Mouse (Mus musculus) heart, postnatal 0 days (tissue): Measurements from ENCODE around the gene Ago3.

Experiments used
- CTCF ChIP-seq: IDR thresholded peaks from 2 replicates; pipeline ENCODE4 v1.5.1; 2016; ENCODE audit warnings: antibody characterized with exemption, control low read depth, low read depth
- EP300 ChIP-seq: IDR thresholded peaks from 2 replicates; pipeline ENCODE4 v1.6.1; 2016; ENCODE audit warnings: antibody characterized with exemption, low read depth

DNA sequence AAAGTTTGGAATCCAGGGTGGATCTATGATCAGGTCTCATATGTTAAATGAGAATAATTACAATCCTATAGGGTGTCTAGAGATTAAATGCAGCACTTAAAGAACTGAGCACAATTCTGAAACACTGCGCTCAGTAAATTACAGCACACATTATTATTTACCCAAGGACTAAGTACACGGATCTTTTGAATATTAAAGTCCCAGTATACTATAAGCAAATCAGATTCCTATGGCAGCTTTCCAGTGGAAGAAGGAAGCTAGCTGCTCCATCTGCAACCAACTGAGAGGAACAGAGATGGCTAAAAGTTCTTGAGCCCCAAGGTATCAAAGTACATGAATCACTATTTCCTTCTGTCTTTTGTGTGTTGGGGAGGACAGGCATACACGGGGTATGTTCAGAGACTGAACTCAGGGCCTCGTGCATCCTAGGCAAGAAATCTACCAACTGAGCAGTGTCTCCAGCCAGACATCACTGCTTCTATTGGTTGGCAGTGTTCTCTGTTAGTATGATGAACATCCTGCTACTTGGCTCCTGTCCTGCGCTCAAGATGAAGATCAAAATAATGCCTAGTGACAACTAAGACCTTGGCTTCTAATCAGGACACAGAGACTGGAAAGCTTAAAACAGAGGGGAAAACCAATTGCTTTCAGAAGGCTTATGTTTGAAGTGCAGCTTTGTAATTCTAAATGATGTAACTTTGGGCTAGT lies 25.3 kb upstream of the Ago3 start:
- TF ChIP-seq CTCF (no peak), EP300 (no peak)
